In the genomic region with DNA sequence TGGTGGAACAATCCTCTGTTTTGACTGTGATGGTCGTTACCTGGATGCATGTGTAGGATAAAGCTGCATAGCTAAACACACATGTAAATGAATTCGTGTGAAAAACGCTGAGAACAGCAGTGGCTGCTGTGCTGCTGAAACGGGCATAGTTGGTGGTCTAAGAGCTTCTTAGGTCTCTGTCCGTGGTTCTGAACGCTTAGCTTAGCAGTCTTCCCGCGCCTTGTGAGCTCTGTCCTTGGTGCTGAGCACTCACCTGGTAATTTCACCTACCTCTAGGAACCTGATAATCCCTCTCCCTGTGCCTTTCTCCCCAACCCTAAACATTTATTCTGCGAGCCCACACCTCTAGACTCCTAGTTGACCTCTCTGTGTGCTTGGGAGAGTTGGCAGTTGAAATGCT, we compare ENCODE assay signal across 9 mouse cellular contexts. TPM values are rescaled to one million over a fixed set of nuclear protein-coding genes. Genes with fewer than 3 reads are reported as not detected.
DNase-seq lines count a peak whose midpoint lies in the region; ATAC-seq and TF ChIP-seq lines count a peak whose summit lies in the region.
"Had no signal": no experiment of that assay in that cellular context is flagged by ENCODE, and none has a peak within 500 bp of the region (broad histone marks: within the 10 kb centered on the region; RNA-seq: fewer than 3 reads in every experiment).

No protein-coding gene starts in this region.

- 4% methylated on average over 9 of the region's 9 CpGs for WGBS in heart, adult 2 months
- WGBS in lung, postnatal 0 days: 1% methylated on average over 9 of the region's 9 CpGs

- no peaks in the 10 kb centered on the region for H3K79me2 ChIP-seq in heart, adult 2 months (replicated peaks; ENCODE audit: control insufficient read depth, insufficient read depth, low read length)

- no peaks in the 10 kb centered on the region for H3K27me3 ChIP-seq in heart, adult 2 months (ENCODE audit: control insufficient read depth, insufficient read depth, low read length)
- no peaks in the 10 kb centered on the region for H3K27me3 ChIP-seq in lung, postnatal 0 days (replicated peaks; ENCODE audit: insufficient read depth, low read length)
- H3K27me3 ChIP-seq: limb, embryonic 13.5 days had no signal

- intact Hi-C loops in heart, adult 2 months (cut with DNase I): no loop called here
- intact Hi-C loops in left cerebral cortex, postnatal 14 days (cut with DNase I): no loop called here

- TF ChIP-seq POLR2A in heart, adult 2 months (IDR thresholded peaks at IDR 0.05; ENCODE audit: insufficient read depth, low read depth, low read length): no peak

- no peaks in the 10 kb centered on the region for H3K36me3 ChIP-seq in heart, adult 2 months (ENCODE audit: control insufficient read depth, insufficient read depth, low read length)
- H3K36me3 ChIP-seq in ES-E14 (ENCODE audit: control insufficient read depth, insufficient read depth, low read length, poor library complexity, severe bottlenecking): no peaks in the 10 kb centered on the region
- H3K36me3 ChIP-seq in lung, postnatal 0 days (ENCODE audit: insufficient read depth, low read length): no peaks in the 10 kb centered on the region
- H3K36me3 ChIP-seq: limb, embryonic 13.5 days had no signal

- in situ Hi-C loops in ES-E14 (cut with MboI; ENCODE audit: low sequenced_read_pairs in 2 of 2, unreplicated experiment in 2 of 2): no loop called here

- H3K27ac ChIP-seq in heart, adult 2 months: no peak overlapping the region
- no peak overlapping the region for H3K27ac ChIP-seq in ES-E14 (ENCODE audit: insufficient read depth, low read depth, low read length, poor library complexity, severe bottlenecking)
- H3K27ac ChIP-seq in lung, postnatal 0 days (ENCODE audit: low read length): no peak overlapping the region
- H3K27ac ChIP-seq in layer of hippocampus, adult 2 months: no peak overlapping the region
- H3K27ac ChIP-seq: limb, embryonic 13.5 days had no signal

- H3K9ac ChIP-seq in heart, adult 2 months (ENCODE audit: low read depth, low read length): no peak overlapping the region
- no peak overlapping the region for H3K9ac ChIP-seq in ES-E14 (ENCODE audit: insufficient read depth, low read depth, low read length, poor library complexity, severe bottlenecking)
- no peak overlapping the region for H3K9ac ChIP-seq in lung, postnatal 0 days (replicated peaks; ENCODE audit: low read depth)
- H3K9ac ChIP-seq: limb, embryonic 13.5 days had no signal

- H3K9me3 ChIP-seq in ES-E14 (ENCODE audit: control insufficient read depth, insufficient read depth, low read depth, low read length): no peaks in the 10 kb centered on the region
- H3K9me3 ChIP-seq in lung, postnatal 0 days (ENCODE audit: low read length): no peaks in the 10 kb centered on the region
- H3K9me3 ChIP-seq: limb, embryonic 13.5 days had no signal

- TF ChIP-seq EP300 in heart, adult 2 months (IDR thresholded peaks at IDR 0.05; ENCODE audit: insufficient read depth, low read depth, low read length): no peak
- no peak for TF ChIP-seq EP300 in lung, postnatal 0 days (IDR thresholded peaks at IDR 0.05)

- no peak for ATAC-seq in lung, postnatal 0 days
- ATAC-seq in frontal cortex, adult (ENCODE audit: low TSS enrichment): no peak

- DNase-seq in heart, postnatal 4 days: peak; percentile 65
- DNase-seq in heart, adult 2 months: no peak
- DNase-seq in ES-E14 (ENCODE audit: low read depth, low spot score): peak; percentile 91
- peak; percentile 92 for DNase-seq in embryo, embryonic 10 days (ENCODE audit: low spot score)
- DNase-seq in lung, postnatal 0 days (ENCODE audit: low spot score): peak; percentile 73
- DNase-seq in layer of hippocampus, adult 2 months (ENCODE audit: low spot score in 2 of 2): no peak
- no peak for DNase-seq in left cerebral cortex, postnatal 14 days (ENCODE audit: low spot score in 2 of 2)

- H3K4me3 ChIP-seq in heart, adult 2 months: no peak overlapping the region
- no peak overlapping the region for H3K4me3 ChIP-seq in ES-E14 (ENCODE audit: insufficient read depth in 1 of 2, low read depth in 1 of 2, low read length in 2 of 2, poor library complexity in 1 of 2, severe bottlenecking in 1 of 2)
- H3K4me3 ChIP-seq in lung, postnatal 0 days (ENCODE audit: low read depth, low read length): no peak overlapping the region
- no peak overlapping the region for H3K4me3 ChIP-seq in layer of hippocampus, adult 2 months
- H3K4me3 ChIP-seq: limb, embryonic 13.5 days had no signal

- no peaks in the 10 kb centered on the region for H3K4me1 ChIP-seq in heart, adult 2 months (ENCODE audit: control insufficient read depth, insufficient read depth, low read length)
- peaks cover 0 to 4% of the 10 kb centered on the region in 2 experiments; a peak in 1 of 4 replicates for H3K4me1 ChIP-seq in ES-E14 (ENCODE audit: control insufficient read depth in 2 of 2, insufficient read depth in 2 of 2, low read length in 2 of 2, poor library complexity in 1 of 2)
- no peaks in the 10 kb centered on the region for H3K4me1 ChIP-seq in lung, postnatal 0 days (ENCODE audit: insufficient read depth, low read depth, low read length)
- H3K4me1 ChIP-seq: limb, embryonic 13.5 days had no signal

- H3K4me2 ChIP-seq in lung, postnatal 0 days (replicated peaks; ENCODE audit: low read depth, low read length): no peak overlapping the region
- H3K4me2 ChIP-seq: limb, embryonic 13.5 days had no signal

- TF ChIP-seq CTCF in heart, adult 2 months (IDR thresholded peaks at IDR 0.05): no peak
- no peak for TF ChIP-seq CTCF in lung, postnatal 0 days (IDR thresholded peaks at IDR 0.05)
- TF ChIP-seq CTCF in layer of hippocampus, adult 2 months (conservative IDR thresholded peaks at IDR 0.05): no peak

TF ChIP-seq in ES-E14, 5 proteins besides CTCF, POLR2A, EP300 and RAD21:
- TF ChIP-seq ZNF384 (IDR thresholded peaks at IDR 0.05; ENCODE audit: low read depth, low read length) (no peak), HCFC1 (IDR thresholded peaks at IDR 0.05; ENCODE audit: borderline replicate concordance, insufficient read depth, low read length) (no peak), ZC3H11A (IDR thresholded peaks at IDR 0.05; ENCODE audit: borderline replicate concordance, low read depth, low read length) (no peak), CHD2 (IDR thresholded peaks at IDR 0.05; ENCODE audit: low read depth, low read length) (no peak), MAFK (IDR thresholded peaks at IDR 0.05; ENCODE audit: insufficient read depth, low read depth, low read length) (peak; percentile 99)

RNA-seq across cellular contexts. Expression of a gene that starts 4.0 kb away (rescaled TPM):
- total RNA-seq in heart, postnatal 4 days (2021): 1 to 10 TPM; 1.6 to 2.2 TPM
- total RNA-seq in heart, adult 2 months (2021): 1 to 10 TPM; 5.8 to 8.6 TPM
- polyA plus RNA-seq in heart, adult 2 months (2012; rRNA removed): 11.4 and 22.1 TPM in 2 replicates
- not detected in 2 replicates for total RNA-seq in ES-E14 (2012; rRNA removed)
- not detected in 2 replicates for polyA plus RNA-seq in lung, postnatal 0 days (2015; fragmentation: Nextera tagmentation; extraction: Ambion mirVana)
- under 1 TPM in 1 of 2 experiments, not detected in 1; 0.87 TPM for total RNA-seq in layer of hippocampus, adult 2 months (2021)
- not detected for total RNA-seq in left cerebral cortex, postnatal 14 days (2021)
- polyA plus RNA-seq: limb, embryonic 13.5 days had no signal

RNA-seq across cellular contexts. Expression of a gene that starts 9.8 kb away (rescaled TPM):
- under 1 TPM in 1 of 2 experiments, not detected in 1; 0.11 TPM for total RNA-seq in heart, postnatal 4 days (2021)
- total RNA-seq in heart, adult 2 months (2021): under 1 TPM; 0.45 to 0.50 TPM
- 0.18 and 0.47 TPM in 2 replicates for polyA plus RNA-seq in heart, adult 2 months (2012; rRNA removed)
- total RNA-seq in ES-E14 (2012; rRNA removed): 0.09 and 0.11 TPM in 2 replicates
- polyA plus RNA-seq in lung, postnatal 0 days (2015; fragmentation: Nextera tagmentation; extraction: Ambion mirVana): 0.21 and 0.31 TPM in 2 replicates
- total RNA-seq in layer of hippocampus, adult 2 months (2021): under 1 TPM in 1 of 2 experiments, not detected in 1; 0.18 TPM
- not detected for total RNA-seq in left cerebral cortex, postnatal 14 days (2021)

RNA-seq across cellular contexts. Expression of a gene that starts 14.6 kb away (rescaled TPM):
- total RNA-seq in heart, postnatal 4 days (2021): under 1 TPM in 1 of 2 experiments, not detected in 1; 0.79 TPM
- 1 to 10 TPM; 2.7 to 9.1 TPM for total RNA-seq in heart, adult 2 months (2021)
- 3.0 TPM in 1 of 2 replicates, not detected in the other for polyA plus RNA-seq in heart, adult 2 months (2012; rRNA removed)
- total RNA-seq in ES-E14 (2012; rRNA removed): not detected in 2 replicates
- polyA plus RNA-seq in lung, postnatal 0 days (2015; fragmentation: Nextera tagmentation; extraction: Ambion mirVana): not detected in 2 replicates
- total RNA-seq in layer of hippocampus, adult 2 months (2021): 1 to 10 TPM in 1 of 2 experiments, under 1 TPM in 1; 0.87 to 1.0 TPM
- not detected for total RNA-seq in left cerebral cortex, postnatal 14 days (2021)
- polyA plus RNA-seq: limb, embryonic 13.5 days had no signal

RNA-seq across cellular contexts. Expression of a gene that starts 25.4 kb away (rescaled TPM):
- not detected for total RNA-seq in heart, postnatal 4 days (2021)
- 1 to 10 TPM in 1 of 2 experiments, under 1 TPM in 1; 0.52 to 1.1 TPM for total RNA-seq in heart, adult 2 months (2021)
- 0.47 and 3.9 TPM in 2 replicates for polyA plus RNA-seq in heart, adult 2 months (2012; rRNA removed)
- not detected in 2 replicates for total RNA-seq in ES-E14 (2012; rRNA removed)
- polyA plus RNA-seq in lung, postnatal 0 days (2015; fragmentation: Nextera tagmentation; extraction: Ambion mirVana): not detected in 2 replicates
- total RNA-seq in layer of hippocampus, adult 2 months (2021): 1 to 10 TPM; 1.0 to 1.7 TPM
- 1 to 10 TPM in 1 of 2 experiments, not detected in 1; 1.3 TPM for total RNA-seq in left cerebral cortex, postnatal 14 days (2021)
- polyA plus RNA-seq: limb, embryonic 13.5 days had no signal

RNA-seq across cellular contexts. Expression of a gene that starts 36.2 kb away (rescaled TPM):
- total RNA-seq in heart, postnatal 4 days (2021): not detected
- total RNA-seq in heart, adult 2 months (2021): not detected
- 0.37 TPM in 1 of 2 replicates, not detected in the other for polyA plus RNA-seq in heart, adult 2 months (2012; rRNA removed)
- total RNA-seq in ES-E14 (2012; rRNA removed): not detected in 2 replicates
- 0.44 TPM in 1 of 2 replicates, not detected in the other for polyA plus RNA-seq in lung, postnatal 0 days (2015; fragmentation: Nextera tagmentation; extraction: Ambion mirVana)
- not detected for total RNA-seq in layer of hippocampus, adult 2 months (2021)
- not detected for total RNA-seq in left cerebral cortex, postnatal 14 days (2021)
- polyA plus RNA-seq: limb, embryonic 13.5 days had no signal

Comparison
In these comparisons a context has a peak if more than half of its experiments do, and no peak if none do; other contexts are left out.
1. DNase-seq: peak in heart, postnatal 4 days (single experiment), ES-E14 (single experiment), embryo, embryonic 10 days (single experiment) and lung, postnatal 0 days (single experiment); none in heart, adult 2 months (0 of 2), layer of hippocampus, adult 2 months (0 of 2) and left cerebral cortex, postnatal 14 days (0 of 2).